32 mouse cellular contexts compared by ENCODE assay signal in genomic region chr16:8386386-8386785, GRCm38 (mm10). TPM values are rescaled to one million over a fixed set of nuclear protein-coding genes. Genes with fewer than 3 reads are reported as not detected.
"Had no signal": no experiment of that assay in that cellular context is flagged by ENCODE, and none has a peak within 500 bp of the region (broad histone marks: within the 10 kb centered on the region; RNA-seq: fewer than 3 reads in every experiment).

No protein-coding gene starts in this region.

- H3K4me3 ChIP-seq: gastrocnemius, adult 2 months; heart, adult 2 months; heart, embryonic 13.5 days; heart, embryonic 15.5 days; hindbrain, embryonic 10.5 days; hindbrain, embryonic 12.5 days; intestine, embryonic 15.5 days; layer of hippocampus, adult 2 months; left cerebral cortex, adult 2 months; limb, embryonic 10.5 days; limb, embryonic 12.5 days; liver, embryonic 13.5 days; liver, embryonic 15.5 days had no signal

- DNase-seq: gastrocnemius, adult 2 months; gastrocnemius, postnatal 10 days; gastrocnemius, postnatal 25 days; heart, adult 2 months; heart, postnatal 4 days; kidney, adult 18-20 months; kidney, adult 8-10 months; kidney, postnatal 10 days; kidney, postnatal 25 days; kidney, postnatal 4 days; liver; liver, embryonic 13.5 days; liver, postnatal 0 days had no signal

- H3K9me3 ChIP-seq: heart, embryonic 15.5 days; hindbrain, embryonic 10.5 days; hindbrain, embryonic 12.5 days; intestine, embryonic 15.5 days; limb, embryonic 10.5 days; limb, embryonic 12.5 days; liver, embryonic 13.5 days; liver, embryonic 15.5 days had no signal

- H3K27me3 ChIP-seq: heart, embryonic 15.5 days; hindbrain, embryonic 12.5 days; intestine, embryonic 15.5 days; liver, embryonic 13.5 days; liver, embryonic 15.5 days had no signal

- H3K36me3 ChIP-seq: heart, embryonic 13.5 days; heart, embryonic 15.5 days; hindbrain, embryonic 10.5 days; hindbrain, embryonic 12.5 days; intestine, embryonic 15.5 days; limb, embryonic 10.5 days; limb, embryonic 12.5 days; liver, embryonic 13.5 days; liver, embryonic 15.5 days had no signal

- H3K4me1 ChIP-seq: heart, embryonic 13.5 days; heart, embryonic 15.5 days; hindbrain, embryonic 10.5 days; hindbrain, embryonic 12.5 days; intestine, embryonic 15.5 days; limb, embryonic 10.5 days; limb, embryonic 12.5 days; liver, embryonic 13.5 days; liver, embryonic 15.5 days had no signal

- H3K27ac ChIP-seq: gastrocnemius, adult 2 months; heart, adult 2 months; heart, embryonic 13.5 days; heart, embryonic 15.5 days; hindbrain, embryonic 10.5 days; hindbrain, embryonic 12.5 days; hindbrain, embryonic 14.5 days; intestine, embryonic 15.5 days; layer of hippocampus, adult 2 months; left cerebral cortex, adult 2 months; limb, embryonic 10.5 days; limb, embryonic 12.5 days; liver, embryonic 13.5 days; liver, embryonic 15.5 days had no signal

RNA-seq across cellular contexts. Expression of gene Tmem114, which starts 38.5 kb away (rescaled TPM):
- total RNA-seq: gastrocnemius, adult 2 months; gastrocnemius, postnatal 10 days; gastrocnemius, postnatal 25 days; gastrocnemius, postnatal 4 days; granulocyte monocyte progenitor cell, adult 5-6 weeks; heart, adult 2 months; heart, postnatal 25 days; heart, postnatal 4 days had no signal
- polyA plus RNA-seq: heart, adult 2 months; heart, embryonic 13.5 days; heart, embryonic 15.5 days; heart, postnatal 0 days; hindbrain, embryonic 10.5 days; hindbrain, embryonic 12.5 days; inflammation-experienced regulatory T-cells, adult 6 months; intestine, embryonic 15.5 days; intestine, postnatal 0 days; kidney, embryonic 14.5 days; limb, embryonic 12.5 days; liver, embryonic 11.5 days; liver, embryonic 13.5 days; liver, embryonic 15.5 days; liver, postnatal 0 days had no signal
